Mouse (Mus musculus) kidney, adult 2 months (tissue): Measurements from ENCODE around the gene Cars2. TPM values are rescaled to one million over a fixed set of nuclear protein-coding genes. Genes with fewer than 3 reads are reported as not detected.
A peak's percentile ranks its signal among the peaks of the same experiment; 100 is the strongest.

Source experiments
- DNase-seq: peaks from one replicate; pipeline ENCODE4 v3.0.0; 2021
- H3K27ac ChIP-seq: fragments of 200-500 bp; 2 replicates; pipeline ENCODE4 v1.5.1; 2012; ENCODE audit warnings: low read depth, low read length, control low read depth, inconsistent platforms; ENCODE audit not compliant: insufficient read depth
- H3K27me3 ChIP-seq: fragments of 200-500 bp; replicated peaks from 2 replicates; pipeline ENCODE4 v1.6.1; 2012; ENCODE audit warnings: mild to moderate bottlenecking, moderate library complexity, low read length, inconsistent platforms; ENCODE audit not compliant: control insufficient read depth, insufficient read depth
- H3K36me3 ChIP-seq: fragments of 200-500 bp; 2 replicates; pipeline ENCODE4 v1.6.1; 2012; ENCODE audit warnings: mild to moderate bottlenecking, moderate library complexity, low read length, inconsistent platforms; ENCODE audit not compliant: control insufficient read depth, insufficient read depth
- H3K4me1 ChIP-seq: fragments of 200-500 bp; 2 replicates; pipeline ENCODE4 v1.6.1; 2011; ENCODE audit warnings: low read length; ENCODE audit not compliant: control insufficient read depth, insufficient read depth
- H3K4me3 ChIP-seq: fragments of 200-500 bp; 2 replicates; pipeline ENCODE4 v1.5.1; 2011; ENCODE audit warnings: mild to moderate bottlenecking, low read depth, low read length, control low read depth; ENCODE audit not compliant: insufficient read depth
- CTCF ChIP-seq: fragments of 200-500 bp; conservative IDR thresholded peaks from 2 replicates; pipeline ENCODE4 v1.5.1; 2011; ENCODE audit warnings: low read depth, mild to moderate bottlenecking, control low read depth, low read length, moderate library complexity, mixed read lengths; ENCODE audit not compliant: insufficient read depth, insufficient read length
- POLR2A ChIP-seq: fragments of 200-500 bp; IDR thresholded peaks from one replicate; pipeline ENCODE4 v1.6.1; 2011; ENCODE audit warnings: low read depth, low read length, control low read depth
- WGBS: fragments of 180-500 bp; shearing (Covaris S2); methylation state at CpG from one replicate; pipeline ENCODE4 v1.1.7; 2018; 5-methylcytosine and 5-hydroxymethylcytosine counted together
- polyA plus RNA-seq: library from polyadenylated mRNA; depleted of rRNA; stranded (reverse); fragments of >200 nt; gene quantifications from 2 replicates; pipeline ENCODE4 v1.2.3, GENCODE M21; 2012

Gene Cars2
- polyA plus RNA-seq, 1 experiment, result 50.7 TPM

GRCm38 (mm10) chr8:11508880-11509279 is 41.7 kb downstream of the Cars2 start:
- no peaks in the 10 kb centered on the region for H3K4me1 ChIP-seq
- H3K4me3 ChIP-seq, result no peak overlapping the region
- no peak overlapping the region for H3K27ac ChIP-seq
- WGBS, result 82% methylated on average over 10 of the region's 10 CpGs
- H3K36me3 ChIP-seq, result peaks cover 4% of the 10 kb centered on the region
- no peak for DNase-seq
- H3K27me3 ChIP-seq, result no peaks in the 10 kb centered on the region
- TF ChIP-seq CTCF (no peak), POLR2A (no peak)

- H3K36me3 ChIP-seq, result peaks cover 7% of the 10 kb centered on the region
- no peaks in the 10 kb centered on the region for H3K4me1 ChIP-seq
- no peak overlapping the region for H3K4me3 ChIP-seq
- TF ChIP-seq POLR2A, result no peak
- peak; percentile 67 for TF ChIP-seq CTCF
- 70% methylated on average over 6 of the region's 6 CpGs for WGBS
- H3K27ac ChIP-seq, result no peak overlapping the region
- no peaks in the 10 kb centered on the region for H3K27me3 ChIP-seq
- DNase-seq, result peak; percentile 53
Measured at GRCm38 (mm10) chr8:11506802-11507201, 43.8 kb downstream of the Cars2 start.

- H3K36me3 ChIP-seq, result peaks cover 5% of the 10 kb centered on the region
- no peak overlapping the region for H3K27ac ChIP-seq
- TF ChIP-seq POLR2A (no peak), CTCF (no peak)
- no peak overlapping the region for H3K4me3 ChIP-seq
- H3K4me1 ChIP-seq, result no peaks in the 10 kb centered on the region; the same call in 1 of the 2 replicates
- H3K27me3 ChIP-seq, result no peaks in the 10 kb centered on the region
- no peak for DNase-seq
- WGBS, result 83% methylated on average over 14 of the region's 14 CpGs
Measured at GRCm38 (mm10) chr8:11506074-11506473, 44.5 kb downstream of the Cars2 start.

DNA sequence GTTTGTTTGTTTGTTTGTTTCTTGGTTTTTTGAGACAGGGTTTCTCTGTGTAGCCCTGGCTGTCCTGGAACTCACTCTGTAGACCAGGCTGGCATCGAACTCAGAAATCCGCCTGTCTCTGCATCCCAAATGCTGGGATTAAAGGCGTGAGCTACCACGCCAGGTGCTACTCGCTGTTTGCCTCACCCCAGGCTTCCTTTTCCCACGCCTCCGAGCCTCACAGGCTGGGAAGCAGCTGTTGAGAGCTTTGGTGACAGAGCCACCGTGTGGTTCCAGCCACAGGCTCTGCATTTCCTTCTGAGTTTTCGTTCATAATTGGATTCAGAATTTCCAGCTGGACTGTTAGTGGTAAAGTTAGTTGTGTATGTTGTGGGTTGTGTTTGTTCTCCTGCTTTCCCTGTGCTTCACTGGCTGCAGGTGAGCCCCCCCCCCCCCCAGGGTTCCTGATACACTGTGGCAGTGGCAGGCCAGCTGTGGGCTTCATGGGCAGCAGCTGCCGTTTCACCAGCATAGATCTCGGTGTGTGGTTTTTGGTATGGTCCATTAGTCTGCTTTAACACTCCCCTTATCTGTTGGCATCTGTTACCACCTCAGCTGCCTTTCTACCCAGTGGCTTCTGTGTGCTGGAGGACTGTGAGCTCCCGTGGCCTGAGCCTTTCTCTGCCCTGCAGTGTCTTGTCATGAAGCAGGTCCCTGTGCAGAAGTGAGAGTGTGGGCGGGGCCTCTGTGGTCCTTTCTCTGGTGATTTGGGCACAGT is 46.9 kb downstream of the Cars2 start:
- WGBS, result 74% methylated on average over 13 of the region's 13 CpGs
- DNase-seq, result no peak
- Histone ChIP-seq H3K27me3 (no peaks in the 10 kb centered on the region), H3K27ac (no peak overlapping the region), H3K36me3 (peaks cover 5% of the 10 kb centered on the region), H3K4me3 (no peak overlapping the region), H3K4me1 (peaks cover 6% of the 10 kb centered on the region)
- no peak for TF ChIP-seq CTCF
- no peak for TF ChIP-seq POLR2A

DNA sequence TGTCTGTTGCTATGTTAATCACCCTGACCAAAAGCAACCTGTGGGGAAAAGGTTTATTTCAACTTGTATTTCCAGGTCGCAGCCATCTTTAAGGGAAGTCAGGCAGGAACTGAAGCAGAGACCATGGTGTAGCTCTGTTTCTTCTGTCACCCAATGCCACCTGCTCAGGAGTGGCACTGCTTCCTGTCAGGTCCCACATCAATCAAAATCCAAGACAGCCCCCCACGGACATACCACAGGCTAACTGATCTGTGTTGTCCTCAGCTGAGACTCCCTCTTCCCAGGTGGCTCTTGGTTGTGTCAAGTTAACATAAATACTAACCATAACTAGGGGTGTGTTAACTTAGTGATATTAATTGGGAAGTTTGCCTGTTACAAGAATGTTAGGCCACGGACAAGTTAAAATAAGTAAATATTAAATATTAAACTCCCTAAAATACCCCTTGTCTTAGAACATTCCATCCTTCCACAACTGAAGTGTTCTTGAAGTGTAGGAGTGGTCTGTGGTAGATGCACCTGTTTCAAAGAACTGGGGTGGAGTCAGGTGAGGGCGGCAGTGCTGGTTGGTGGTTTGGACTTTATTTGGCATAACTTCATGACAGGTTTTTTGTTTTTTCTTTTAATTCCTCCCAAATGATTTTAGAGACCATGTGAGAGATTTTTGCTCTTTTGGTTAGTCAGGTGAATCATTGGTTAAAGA is 51.6 kb downstream of the Cars2 start:
- Histone ChIP-seq H3K27me3 (no peaks in the 10 kb centered on the region), H3K27ac (no peak overlapping the region), H3K4me1 (peaks cover 19% of the 10 kb centered on the region), H3K36me3 (peaks cover 2% of the 10 kb centered on the region; the same call in 1 of the 2 replicates), H3K4me3 (0 out of 2 replicates have a peak overlapping the region, but pooled peaks have one; percentile 19)
- TF ChIP-seq CTCF, result no peak
- no peak for TF ChIP-seq POLR2A
- 64% methylated on average over 4 of the region's 4 CpGs for WGBS
- DNase-seq, result no peak

- TF ChIP-seq CTCF (no peak), POLR2A (no peak)
- WGBS, result 53% methylated on average over 12 of the region's 12 CpGs
- no peak overlapping the region for H3K27ac ChIP-seq
Measured at GRCm38 (mm10) chr8:11498281-11498680, 52.3 kb downstream of the Cars2 start.

More at GRCm38 (mm10) chr8:11498281-11498680, 52.3 kb downstream of the Cars2 start:
- H3K4me1 ChIP-seq, result peaks cover 19% of the 10 kb centered on the region
- no peaks in the 10 kb centered on the region for H3K27me3 ChIP-seq
- DNase-seq, result no peak
- no peaks in the 10 kb centered on the region for H3K36me3 ChIP-seq
- peak overlapping the region; percentile 89 for H3K4me3 ChIP-seq
